Mouse (Mus musculus) heart, embryonic 15.5 days (tissue): ENCODE data around the gene Olfr317. TPM values are rescaled to one million over a fixed set of nuclear protein-coding genes. Genes with fewer than 3 reads are reported as not detected.
"Not testable (repeated sequence)": the region's sequence is repeated elsewhere in the genome, so short reads cannot be mapped to it uniquely, and the experiment has no call there.

Source experiments
- ATAC-seq: fragments of 200-750 bp; cut with Nextera tagmentation; replicated peaks from 2 replicates; pipeline ENCODE4 v1.8.0; 2017; ENCODE audit warnings: low read depth, moderate TSS enrichment; ENCODE audit not compliant: insufficient number of reproducible peaks, insufficient read depth, low FRiP score
- H3K27ac ChIP-seq: fragments of 300-500 bp; sonication (generic); 2 replicates; pipeline ENCODE4 v1.5.1; 2015; ENCODE audit warnings: mild to moderate bottlenecking, inconsistent platforms
- H3K27me3 ChIP-seq: fragments of 300-500 bp; sonication (generic); 2 replicates; pipeline ENCODE4 v1.6.1; 2015; ENCODE audit warnings: inconsistent platforms
- H3K36me3 ChIP-seq: fragments of 300-500 bp; sonication (generic); 2 replicates; pipeline ENCODE4 v1.6.1; 2015; ENCODE audit warnings: mild to moderate bottlenecking, inconsistent platforms
- H3K4me1 ChIP-seq: fragments of 300-500 bp; sonication (generic); replicated peaks from 2 replicates; pipeline ENCODE4 v1.6.1; 2015; ENCODE audit warnings: inconsistent platforms
- H3K4me2 ChIP-seq: fragments of 300-500 bp; sonication (generic); 2 replicates; pipeline ENCODE4 v1.6.1; 2015; ENCODE audit warnings: inconsistent platforms, mild to moderate bottlenecking, moderate library complexity
- H3K4me3 ChIP-seq: fragments of 300-500 bp; sonication (generic); 2 replicates; pipeline ENCODE4 v1.5.1; 2015; ENCODE audit warnings: mild to moderate bottlenecking, inconsistent platforms
- H3K9ac ChIP-seq: fragments of 300-500 bp; sonication (generic); 2 replicates; pipeline ENCODE4 v1.6.1; 2015; ENCODE audit warnings: mild to moderate bottlenecking, inconsistent platforms
- H3K9me3 ChIP-seq: fragments of 300-500 bp; sonication (generic); replicated peaks from 2 replicates; pipeline ENCODE4 v1.6.1; 2016; ENCODE audit warnings: inconsistent platforms
- WGBS: fragments of 180-500 bp; shearing (Covaris S2); methylation state at CpG from one replicate; pipeline ENCODE4 v1.1.7; 2015; ENCODE audit warnings: mixed read lengths; 5-methylcytosine and 5-hydroxymethylcytosine counted together
- polyA plus RNA-seq: library from polyadenylated mRNA; unstranded; fragments of >200 nt; fragmentation: Nextera tagmentation; extraction: Ambion mirVana; gene quantifications from 2 replicates; pipeline ENCODE4 v1.2.1, GENCODE M21; 2015

Gene Olfr317
- polyA plus RNA-seq, 1 experiment from 2014 or later = not detected

DNA sequence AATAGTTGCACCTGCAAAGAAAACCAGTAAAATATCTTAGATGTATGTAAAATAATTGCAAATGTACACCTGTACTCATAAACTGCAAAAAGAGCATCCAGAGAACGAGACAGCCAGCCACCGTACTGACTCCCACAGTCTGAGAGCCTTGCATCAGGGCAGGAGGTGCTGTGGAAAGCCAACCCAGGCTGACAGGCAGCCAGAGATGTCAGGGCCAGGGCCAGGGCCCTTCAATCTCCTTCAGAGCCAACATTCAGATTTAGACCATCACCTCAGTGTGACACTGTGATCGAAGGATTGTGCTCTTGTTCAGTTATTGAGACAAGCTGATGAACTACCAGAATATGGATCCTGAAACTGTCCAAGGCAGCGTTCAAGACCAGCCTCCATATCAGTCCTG, 19.3 kb downstream of the Olfr317 start:
- ATAC-seq = no peak
- Histone ChIP-seq H3K4me3 (no peak overlapping the region), H3K36me3 (no peaks in the 10 kb centered on the region), H3K9ac (no peak overlapping the region), H3K27me3 (no peaks in the 10 kb centered on the region), H3K9me3 (no peaks in the 10 kb centered on the region), H3K4me1 (no peaks in the 10 kb centered on the region), H3K27ac (no peak overlapping the region), H3K4me2 (no peak overlapping the region)
- 79% methylated on average over 4 of the region's 4 CpGs for WGBS

DNA sequence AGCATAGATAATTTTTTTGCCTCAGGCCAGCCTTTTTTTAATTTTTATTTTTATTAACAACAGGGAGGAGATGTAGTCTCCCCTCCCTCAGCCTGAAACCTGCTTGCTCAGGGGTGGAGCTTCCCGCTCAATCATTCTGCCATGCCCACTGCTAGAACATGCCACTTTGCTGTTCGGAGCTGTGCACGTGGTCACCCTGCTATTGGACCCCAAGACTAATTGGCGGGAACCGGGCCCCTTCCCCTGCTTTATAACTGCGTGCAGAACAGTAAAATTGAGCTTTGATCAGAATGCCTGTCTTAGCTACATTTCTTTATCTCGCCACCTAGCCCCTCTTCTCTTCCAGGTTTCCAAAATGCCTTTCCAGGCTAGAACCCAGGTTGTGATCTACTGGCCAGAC, 21.3 kb downstream of the Olfr317 start:
- not testable (repeated sequence) for H3K4me1 ChIP-seq, H3K9me3 ChIP-seq, H3K36me3 ChIP-seq, H3K9ac ChIP-seq, ATAC-seq, H3K4me3 ChIP-seq, H3K27me3 ChIP-seq, H3K4me2 ChIP-seq, H3K27ac ChIP-seq
- WGBS = 80% methylated on average over 7 of the region's 7 CpGs

DNA sequence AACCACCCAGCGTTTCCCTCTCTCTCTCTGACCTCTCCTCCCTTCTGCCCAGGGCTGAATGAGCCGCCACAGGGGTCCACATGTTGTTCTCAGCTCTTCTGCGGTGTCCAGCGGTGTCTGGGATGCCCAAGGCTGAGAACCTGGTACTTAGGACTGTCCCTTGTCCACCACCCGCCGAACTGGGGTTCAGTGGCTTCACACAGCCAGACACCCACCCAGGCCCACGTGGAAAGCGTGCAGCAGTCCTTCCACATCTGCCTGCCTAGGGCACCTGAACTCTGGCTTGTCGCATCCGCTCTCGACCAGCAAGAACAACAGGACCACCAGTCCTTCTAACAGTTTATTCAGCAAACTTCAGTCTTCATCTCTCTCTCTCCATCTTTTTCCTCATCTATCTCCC, 29.9 kb downstream of the Olfr317 start:
- Histone ChIP-seq H3K9me3 (no peaks in the 10 kb centered on the region), H3K9ac (no peak overlapping the region), H3K4me2 (no peak overlapping the region), H3K36me3 (no peaks in the 10 kb centered on the region), H3K4me1 (no peaks in the 10 kb centered on the region), H3K27ac (no peak overlapping the region), H3K27me3 (no peaks in the 10 kb centered on the region), H3K4me3 (no peak overlapping the region)
- ATAC-seq = no peak
- WGBS = 76% methylated on average over 11 of the region's 11 CpGs

DNA sequence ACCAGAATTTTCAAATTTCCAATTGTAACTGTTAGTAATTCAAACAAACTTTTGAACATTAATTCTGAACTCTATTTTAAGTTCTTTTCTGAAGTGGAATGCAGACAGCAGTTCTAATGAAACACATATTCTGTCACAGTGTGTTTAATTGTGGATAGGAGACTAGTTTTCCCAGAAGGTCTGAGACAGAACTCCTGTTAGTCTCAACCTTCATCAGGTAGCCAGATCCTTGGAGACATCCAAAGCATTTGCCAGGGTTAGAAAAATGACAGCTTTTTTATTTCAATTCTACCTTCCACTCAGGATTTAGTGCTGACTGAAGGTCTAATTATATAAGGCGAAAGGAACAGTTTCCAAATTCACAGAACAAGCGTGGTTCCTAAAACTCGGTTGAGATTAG, 40.1 kb downstream of the Olfr317 start, which contains the start of gene Olfr319:
TSS of gene Olfr319 (plus strand) at position 301 of the 400 bp plus-strand sequence.
- Histone ChIP-seq H3K9ac (no peak within 1 kb of the TSS), H3K27me3 (no peaks in the 10 kb centered on the region), H3K9me3 (no peaks in the 10 kb centered on the region; the same call in 1 of the 2 replicates), H3K4me3 (no peak within 1 kb of the TSS), H3K36me3 (no peaks in the 10 kb centered on the region), H3K4me2 (no peak within 1 kb of the TSS), H3K27ac (no peak within 1 kb of the TSS), H3K4me1 (no peaks in the 10 kb centered on the region)
- ATAC-seq = no peak
- 78% methylated on average over 3 of the region's 3 CpGs for WGBS

Other genes with a start within 250 kb of the Olfr317 start
- not detected in 2 replicates for gene Olfr332, start 246.7 kb downstream of the Olfr317 start, polyA plus RNA-seq
- not detected in 2 replicates for gene Olfr331, start 236.6 kb downstream of the Olfr317 start, polyA plus RNA-seq
- gene Olfr330, start 204.4 kb downstream of the Olfr317 start, polyA plus RNA-seq = 0.11 TPM in 1 of 2 replicates, not detected in the other
- gene Olfr329-ps, start 192.8 kb downstream of the Olfr317 start, polyA plus RNA-seq = not detected in 2 replicates
- not detected in 2 replicates for gene Olfr328, start 183.6 kb downstream of the Olfr317 start, polyA plus RNA-seq
- gene Olfr224, start 168.7 kb downstream of the Olfr317 start, polyA plus RNA-seq = 0.06 TPM in 1 of 2 replicates, not detected in the other
- not detected in 2 replicates for gene Olfr325, start 161.5 kb downstream of the Olfr317 start, polyA plus RNA-seq
- gene Olfr324, start 144.1 kb downstream of the Olfr317 start, polyA plus RNA-seq = not detected in 2 replicates
- gene 2210407C18Rik, start 123.1 kb downstream of the Olfr317 start, polyA plus RNA-seq = not detected in 2 replicates
- not detected in 2 replicates for gene Olfr323, start 108.7 kb downstream of the Olfr317 start, polyA plus RNA-seq
- gene Trim58, start 98.7 kb downstream of the Olfr317 start, polyA plus RNA-seq = 0.16 and 0.44 TPM in 2 replicates
- not detected in 2 replicates for gene Olfr322, start 80.4 kb downstream of the Olfr317 start, polyA plus RNA-seq
- gene Olfr320, start 58.1 kb downstream of the Olfr317 start, polyA plus RNA-seq = not detected in 2 replicates
- gene Olfr319, start 40.0 kb downstream of the Olfr317 start, polyA plus RNA-seq = not detected in 2 replicates
- gene Olfr318, start 15.2 kb downstream of the Olfr317 start, polyA plus RNA-seq = not detected in 2 replicates
- gene Olfr316, start 13.5 kb upstream of the Olfr317 start, polyA plus RNA-seq = not detected in 2 replicates
- gene Olfr315, start 34.0 kb upstream of the Olfr317 start, polyA plus RNA-seq = not detected in 2 replicates
- not detected in 2 replicates for gene Olfr314, start 43.7 kb upstream of the Olfr317 start, polyA plus RNA-seq
- gene Fam183b, start 62.7 kb upstream of the Olfr317 start, polyA plus RNA-seq = 0.62 and 1.1 TPM in 2 replicates
- 0.14 TPM in 1 of 2 replicates, not detected in the other for gene Olfr313, start 75.8 kb upstream of the Olfr317 start, polyA plus RNA-seq
- 0.11 and 0.16 TPM in 2 replicates for gene Olfr312, start 90.0 kb upstream of the Olfr317 start, polyA plus RNA-seq
- gene Olfr311, start 100.0 kb upstream of the Olfr317 start, polyA plus RNA-seq = 0.11 and 0.14 TPM in 2 replicates
- gene Gm12258, start 107.9 kb upstream of the Olfr317 start, polyA plus RNA-seq = 3.8 and 4.6 TPM in 2 replicates
- 3.2 and 4.7 TPM in 2 replicates for gene 2810021J22Rik, start 128.0 kb upstream of the Olfr317 start, polyA plus RNA-seq
- gene Zfp39, start 165.0 kb upstream of the Olfr317 start, polyA plus RNA-seq = 3.1 and 4.4 TPM in 2 replicates
- 0.16 TPM in 1 of 2 replicates, not detected in the other for gene Btnl10, start 178.7 kb upstream of the Olfr317 start, polyA plus RNA-seq
- 170 and 210 TPM in 2 replicates for gene Rnf187, start 199.7 kb upstream of the Olfr317 start, polyA plus RNA-seq
- 18.0 and 18.3 TPM in 2 replicates for gene Hist3h2ba, start 209.7 kb upstream of the Olfr317 start, polyA plus RNA-seq
- gene Hist3h2a, start 215.5 kb upstream of the Olfr317 start, polyA plus RNA-seq = 30.4 and 34.7 TPM in 2 replicates
- gene Trim17, start 215.5 kb upstream of the Olfr317 start, polyA plus RNA-seq = 0.27 and 0.57 TPM in 2 replicates
- 26.9 and 34.6 TPM in 2 replicates for gene Trim11, start 238.9 kb upstream of the Olfr317 start, polyA plus RNA-seq